Mouse (Mus musculus): ENCODE data around the gene Tmem95. TPM values are rescaled to one million over a fixed set of nuclear protein-coding genes. Genes with fewer than 3 reads are reported as not detected.
A peak's percentile ranks its signal among the peaks of the same experiment; 100 is the strongest.

The Tmem95 gene
- polyA plus RNA-seq, 1 experiment from 2014 or later: not detected

GRCm38 (mm10) chr11:69836703-69837576 lies 40.9 kb downstream of the Tmem95 start:
- DNase-seq (ENCODE audit: low spot score) (peak; percentile 59), ATAC-seq (ENCODE audit: insufficient read depth, low FRiP score, low TSS enrichment) (peak; percentile 14; the same call in 1 of the 2 replicates)
- H3K27me3 ChIP-seq (ENCODE audit: control insufficient read depth, insufficient read depth, low read length): peaks cover 5% of the 10 kb centered on the region; the same call in 1 of the 2 replicates
- peak overlapping the region; percentile 80 for H3K27ac ChIP-seq (ENCODE audit: low read depth, low read length)
- peak overlapping the region; percentile 79 for H3K9ac ChIP-seq (ENCODE audit: low read length)
- H3K4me3 ChIP-seq (ENCODE audit: low read depth, low read length): peak overlapping the region; percentile 72
- peaks cover 2% of the 10 kb centered on the region; the same call in 1 of the 2 replicates for H3K36me3 ChIP-seq (ENCODE audit: control insufficient read depth, insufficient read depth, low read length)
- H3K4me1 ChIP-seq (ENCODE audit: control insufficient read depth, insufficient read depth, low read length): peaks cover 26% of the 10 kb centered on the region
- H3K4me2 ChIP-seq (ENCODE audit: low read depth): peak overlapping the region; percentile 95
- no peaks in the 10 kb centered on the region for H3K9me3 ChIP-seq (ENCODE audit: control insufficient read depth, low read length)
- WGBS: under 1% methylated on average over 43 of the region's 52 CpGs

- H3K4me1 ChIP-seq (ENCODE audit: control insufficient read depth, insufficient read depth, low read length): peaks cover 26% of the 10 kb centered on the region
- no peak for DNase-seq (ENCODE audit: low spot score)
- H3K9me3 ChIP-seq (ENCODE audit: control insufficient read depth, low read length): no peaks in the 10 kb centered on the region
- H3K27ac ChIP-seq (ENCODE audit: low read depth, low read length): peak overlapping the region; percentile 47; the same call in 1 of the 2 replicates
- no peak for ATAC-seq (ENCODE audit: insufficient read depth, low FRiP score, low TSS enrichment)
- H3K36me3 ChIP-seq (ENCODE audit: control insufficient read depth, insufficient read depth, low read length): peaks cover 2% of the 10 kb centered on the region; the same call in 1 of the 2 replicates
- H3K27me3 ChIP-seq (ENCODE audit: control insufficient read depth, insufficient read depth, low read length): peaks cover 5% of the 10 kb centered on the region; the same call in 1 of the 2 replicates
- peak overlapping the region; percentile 95 for H3K4me2 ChIP-seq (ENCODE audit: low read depth)
- whole genome bisulfite sequencing: 2% methylated on average over 4 of the region's 4 CpGs
- H3K4me3 ChIP-seq (ENCODE audit: low read depth, low read length): peak overlapping the region; percentile 72
- H3K9ac ChIP-seq (ENCODE audit: low read length): peak overlapping the region; percentile 79
These were observed 41.9 kb downstream of the Tmem95 start for GRCm38 (mm10) chr11:69835966-69836335.

- H3K27ac ChIP-seq (ENCODE audit: low read depth, low read length): no peak overlapping the region
- ATAC-seq (ENCODE audit: insufficient read depth, low FRiP score, low TSS enrichment) (no peak), DNase-seq (ENCODE audit: low spot score) (peak; percentile 77)
- H3K4me3 ChIP-seq (ENCODE audit: low read depth, low read length): peak overlapping the region; percentile 72
- WGBS: 2% methylated on average over 9 of the region's 9 CpGs
- H3K27me3 ChIP-seq (ENCODE audit: control insufficient read depth, insufficient read depth, low read length): peaks cover 5% of the 10 kb centered on the region; the same call in 1 of the 2 replicates
- peaks cover 26% of the 10 kb centered on the region for H3K4me1 ChIP-seq (ENCODE audit: control insufficient read depth, insufficient read depth, low read length)
- H3K4me2 ChIP-seq (ENCODE audit: low read depth): peak overlapping the region; percentile 95
- peaks cover 2% of the 10 kb centered on the region; the same call in 1 of the 2 replicates for H3K36me3 ChIP-seq (ENCODE audit: control insufficient read depth, insufficient read depth, low read length)
- no peaks in the 10 kb centered on the region for H3K9me3 ChIP-seq (ENCODE audit: control insufficient read depth, low read length)
- H3K9ac ChIP-seq (ENCODE audit: low read length): peak overlapping the region; percentile 2; the same call in 1 of the 2 replicates
These were observed 42.4 kb downstream of the Tmem95 start for GRCm38 (mm10) chr11:69835326-69835965.

- DNase-seq (ENCODE audit: low spot score): peak; percentile 51
- Histone ChIP-seq H3K4me1 (ENCODE audit: control insufficient read depth, insufficient read depth, low read length) (peaks cover 26% of the 10 kb centered on the region), H3K27ac (ENCODE audit: low read depth, low read length) (no peak overlapping the region), H3K9me3 (ENCODE audit: control insufficient read depth, low read length) (no peaks in the 10 kb centered on the region), H3K9ac (ENCODE audit: low read length) (peak overlapping the region; percentile 76), H3K27me3 (ENCODE audit: control insufficient read depth, insufficient read depth, low read length) (peaks cover 5% of the 10 kb centered on the region; the same call in 1 of the 2 replicates), H3K4me2 (ENCODE audit: low read depth) (peak overlapping the region; percentile 95), H3K4me3 (ENCODE audit: low read depth, low read length) (peak overlapping the region; percentile 72), H3K36me3 (ENCODE audit: control insufficient read depth, insufficient read depth, low read length) (peaks cover 2% of the 10 kb centered on the region; the same call in 1 of the 2 replicates)
- 8% methylated on average over 34 of the region's 48 CpGs for WGBS
- no peak for ATAC-seq (ENCODE audit: insufficient read depth, low FRiP score, low TSS enrichment)
These were observed 43.7 kb downstream of the Tmem95 start for GRCm38 (mm10) chr11:69834001-69834549.

- Histone ChIP-seq H3K9ac (ENCODE audit: low read length) (peak overlapping the region; percentile 76), H3K4me3 (ENCODE audit: low read depth, low read length) (peak overlapping the region; percentile 72; the same call in 1 of the 2 replicates), H3K36me3 (ENCODE audit: control insufficient read depth, insufficient read depth, low read length) (peaks cover 4% of the 10 kb centered on the region; the same call in 1 of the 2 replicates), H3K27me3 (ENCODE audit: control insufficient read depth, insufficient read depth, low read length) (peaks cover 5% of the 10 kb centered on the region; the same call in 1 of the 2 replicates), H3K27ac (ENCODE audit: low read depth, low read length) (no peak overlapping the region), H3K4me1 (ENCODE audit: control insufficient read depth, insufficient read depth, low read length) (peaks cover 26% of the 10 kb centered on the region), H3K4me2 (ENCODE audit: low read depth) (peak overlapping the region; percentile 95), H3K9me3 (ENCODE audit: control insufficient read depth, low read length) (no peaks in the 10 kb centered on the region)
- DNase-seq (ENCODE audit: low spot score) (no peak), ATAC-seq (ENCODE audit: insufficient read depth, low FRiP score, low TSS enrichment) (no peak)
- WGBS: 58% methylated on average over 8 of the region's 8 CpGs
These were observed 44.3 kb downstream of the Tmem95 start for GRCm38 (mm10) chr11:69833554-69833953.

GRCm38 (mm10) chr11:69828832-69829231 lies 49.0 kb downstream of the Tmem95 start:
- Histone ChIP-seq H3K4me3 (ENCODE audit: low read depth, low read length) (no peak overlapping the region; the same call in 1 of the 2 replicates), H3K4me1 (ENCODE audit: control insufficient read depth, insufficient read depth, low read length) (peaks cover 3% of the 10 kb centered on the region), H3K27ac (ENCODE audit: low read depth, low read length) (no peak overlapping the region), H3K27me3 (ENCODE audit: control insufficient read depth, insufficient read depth, low read length) (peaks cover 3% of the 10 kb centered on the region; the same call in 1 of the 2 replicates), H3K4me2 (ENCODE audit: low read depth) (no peak overlapping the region), H3K36me3 (ENCODE audit: control insufficient read depth, insufficient read depth, low read length) (peaks cover 19% of the 10 kb centered on the region), H3K9me3 (ENCODE audit: control insufficient read depth, low read length) (no peaks in the 10 kb centered on the region), H3K9ac (ENCODE audit: low read length) (0 out of 2 replicates have a peak overlapping the region, but pooled peaks have one; percentile 10)
- ATAC-seq (ENCODE audit: insufficient read depth, low FRiP score, low TSS enrichment) (no peak), DNase-seq (ENCODE audit: low spot score) (no peak)
- 72% methylated on average over 5 of the region's 5 CpGs for WGBS

Small RNA genes within 50 kb of the gene (microRNA-seq; reads per million reads assigned to microRNA genes)
- not detected for gene Mir6924

Other genes with a start within 250 kb of the Tmem95 start
- gene Fxr2, start 245.0 kb downstream of the Tmem95 start, polyA plus RNA-seq (2014; fragmentation: Nextera tagmentation; extraction: Ambion mirVana): 36.4 and 40.3 TPM in 2 replicates
- gene Sox15, start 222.7 kb downstream of the Tmem95 start, polyA plus RNA-seq (2014; fragmentation: Nextera tagmentation; extraction: Ambion mirVana): not detected in 2 replicates
- 26.8 and 30.0 TPM in 2 replicates for gene Mpdu1, start 215.4 kb downstream of the Tmem95 start, polyA plus RNA-seq (2014; fragmentation: Nextera tagmentation; extraction: Ambion mirVana)
- gene Cd68, start 211.9 kb downstream of the Tmem95 start, polyA plus RNA-seq (2014; fragmentation: Nextera tagmentation; extraction: Ambion mirVana): 5.5 and 6.7 TPM in 2 replicates
- gene Eif4a1, start 205.6 kb downstream of the Tmem95 start, polyA plus RNA-seq (2014; fragmentation: Nextera tagmentation; extraction: Ambion mirVana): 781 and 824 TPM in 2 replicates
- gene Senp3, start 195.9 kb downstream of the Tmem95 start, polyA plus RNA-seq (2014; fragmentation: Nextera tagmentation; extraction: Ambion mirVana): 88.6 and 93.8 TPM in 2 replicates
- 0.19 TPM in 1 of 2 replicates, not detected in the other for gene Tnfsf13, start 192.2 kb downstream of the Tmem95 start, polyA plus RNA-seq (2014; fragmentation: Nextera tagmentation; extraction: Ambion mirVana)
- 1.5 and 1.7 TPM in 2 replicates for gene Tnfsf12, start 182.2 kb downstream of the Tmem95 start, polyA plus RNA-seq (2014; fragmentation: Nextera tagmentation; extraction: Ambion mirVana)
- gene Tnfsfm13, start 181.9 kb downstream of the Tmem95 start, polyA plus RNA-seq (2014; fragmentation: Nextera tagmentation; extraction: Ambion mirVana): 1.4 and 1.5 TPM in 2 replicates
- 65.0 and 65.3 TPM in 2 replicates for gene Polr2a, start 119.4 kb downstream of the Tmem95 start, polyA plus RNA-seq (2014; fragmentation: Nextera tagmentation; extraction: Ambion mirVana)
- gene Slc35g3, start 116.0 kb downstream of the Tmem95 start, polyA plus RNA-seq (2014; fragmentation: Nextera tagmentation; extraction: Ambion mirVana): not detected in 2 replicates
- 0.99 and 1.3 TPM in 2 replicates for gene Zbtb4, start 112.1 kb downstream of the Tmem95 start, polyA plus RNA-seq (2014; fragmentation: Nextera tagmentation; extraction: Ambion mirVana)
- gene Chrnb1, start 82.1 kb downstream of the Tmem95 start, polyA plus RNA-seq (2014; fragmentation: Nextera tagmentation; extraction: Ambion mirVana): 4.2 and 6.2 TPM in 2 replicates
- gene Fgf11, start 76.2 kb downstream of the Tmem95 start, polyA plus RNA-seq (2014; fragmentation: Nextera tagmentation; extraction: Ambion mirVana): 2.0 and 3.0 TPM in 2 replicates
- gene Tmem102, start 72.4 kb downstream of the Tmem95 start, polyA plus RNA-seq (2014; fragmentation: Nextera tagmentation; extraction: Ambion mirVana): 0.69 and 0.88 TPM in 2 replicates
- not detected in 2 replicates for gene Gm39566, start 62.7 kb downstream of the Tmem95 start, polyA plus RNA-seq (2014; fragmentation: Nextera tagmentation; extraction: Ambion mirVana)
- gene Spem2, start 59.6 kb downstream of the Tmem95 start, polyA plus RNA-seq (2014; fragmentation: Nextera tagmentation; extraction: Ambion mirVana): not detected in 2 replicates
- gene Spem1, start 55.8 kb downstream of the Tmem95 start, polyA plus RNA-seq (2014; fragmentation: Nextera tagmentation; extraction: Ambion mirVana): 0.23 TPM in 1 of 2 replicates, not detected in the other
- 10.9 and 11.4 TPM in 2 replicates for gene Nlgn2, start 40.2 kb downstream of the Tmem95 start, polyA plus RNA-seq (2014; fragmentation: Nextera tagmentation; extraction: Ambion mirVana)
- gene Tmem256, start 39.5 kb downstream of the Tmem95 start, polyA plus RNA-seq (2014; fragmentation: Nextera tagmentation; extraction: Ambion mirVana): 289 and 296 TPM in 2 replicates
- 75.4 and 83.7 TPM in 2 replicates for gene Plscr3, start 31.6 kb downstream of the Tmem95 start, polyA plus RNA-seq (2014; fragmentation: Nextera tagmentation; extraction: Ambion mirVana)
- gene Tnk1, start 19.3 kb downstream of the Tmem95 start, polyA plus RNA-seq (2014; fragmentation: Nextera tagmentation; extraction: Ambion mirVana): 0.23 and 0.72 TPM in 2 replicates
- 3.1 and 3.6 TPM in 2 replicates for gene Kctd11, start 3.4 kb upstream of the Tmem95 start, polyA plus RNA-seq (2014; fragmentation: Nextera tagmentation; extraction: Ambion mirVana)
- gene Acap1, start 17.5 kb upstream of the Tmem95 start, polyA plus RNA-seq (2014; fragmentation: Nextera tagmentation; extraction: Ambion mirVana): 0.53 and 1.1 TPM in 2 replicates
- 14.4 and 15.1 TPM in 2 replicates for gene 2810408A11Rik, start 23.0 kb upstream of the Tmem95 start, polyA plus RNA-seq (2014; fragmentation: Nextera tagmentation; extraction: Ambion mirVana)
- gene Neurl4, start 23.1 kb upstream of the Tmem95 start, polyA plus RNA-seq (2014; fragmentation: Nextera tagmentation; extraction: Ambion mirVana): 14.2 and 18.0 TPM in 2 replicates
- gene Gps2, start 35.9 kb upstream of the Tmem95 start, polyA plus RNA-seq (2014; fragmentation: Nextera tagmentation; extraction: Ambion mirVana): 84.0 and 93.7 TPM in 2 replicates
- 1,905 and 1,926 TPM in 2 replicates for gene Eif5a, start 43.9 kb upstream of the Tmem95 start, polyA plus RNA-seq (2014; fragmentation: Nextera tagmentation; extraction: Ambion mirVana)
- 3.4 and 4.2 TPM in 2 replicates for gene Ybx2, start 57.8 kb upstream of the Tmem95 start, polyA plus RNA-seq (2014; fragmentation: Nextera tagmentation; extraction: Ambion mirVana)
- gene Slc2a4, start 70.2 kb upstream of the Tmem95 start, polyA plus RNA-seq (2014; fragmentation: Nextera tagmentation; extraction: Ambion mirVana): 11.4 and 11.8 TPM in 2 replicates
- gene Cldn7, start 86.8 kb upstream of the Tmem95 start, polyA plus RNA-seq (2014; fragmentation: Nextera tagmentation; extraction: Ambion mirVana): 5.3 and 5.9 TPM in 2 replicates
- 21.5 and 23.3 TPM in 2 replicates for gene Ctdnep1, start 103.1 kb upstream of the Tmem95 start, polyA plus RNA-seq (2014; fragmentation: Nextera tagmentation; extraction: Ambion mirVana)
- gene Elp5, start 104.5 kb upstream of the Tmem95 start, polyA plus RNA-seq (2014; fragmentation: Nextera tagmentation; extraction: Ambion mirVana): 149 and 168 TPM in 2 replicates
- gene Gabarap, start 113.1 kb upstream of the Tmem95 start, polyA plus RNA-seq (2014; fragmentation: Nextera tagmentation; extraction: Ambion mirVana): 530 and 552 TPM in 2 replicates
- 54.4 and 57.6 TPM in 2 replicates for gene Phf23, start 117.8 kb upstream of the Tmem95 start, polyA plus RNA-seq (2014; fragmentation: Nextera tagmentation; extraction: Ambion mirVana)
- 35.8 and 39.0 TPM in 2 replicates for gene Dvl2, start 122.6 kb upstream of the Tmem95 start, polyA plus RNA-seq (2014; fragmentation: Nextera tagmentation; extraction: Ambion mirVana)
- 49.3 and 54.1 TPM in 2 replicates for gene Acadvl, start 137.4 kb upstream of the Tmem95 start, polyA plus RNA-seq (2014; fragmentation: Nextera tagmentation; extraction: Ambion mirVana)
- gene Dlg4, start 138.9 kb upstream of the Tmem95 start, polyA plus RNA-seq (2014; fragmentation: Nextera tagmentation; extraction: Ambion mirVana): 14.6 and 15.0 TPM in 2 replicates
- 0.41 TPM in 1 of 2 replicates, not detected in the other for gene Asgr1, start 176.1 kb upstream of the Tmem95 start, polyA plus RNA-seq (2014; fragmentation: Nextera tagmentation; extraction: Ambion mirVana)
- 0.28 TPM in 1 of 2 replicates, not detected in the other for gene Asgr2, start 214.6 kb upstream of the Tmem95 start, polyA plus RNA-seq (2014; fragmentation: Nextera tagmentation; extraction: Ambion mirVana)